Mouse (Mus musculus) E14TG2a.4 (cell line): ENCODE measurements around the gene Thtpa.
A peak's percentile ranks its signal among the peaks of the same experiment; 100 is the strongest.

Experiments
- H3K27me3 ChIP-seq: 2 replicates; pipeline ENCODE4 v1.6.1; 2014; ENCODE audit warnings: low read length, control low read depth; ENCODE audit not compliant: insufficient read depth
- H3K36me3 ChIP-seq: 2 replicates; pipeline ENCODE4 v1.6.1; 2014; ENCODE audit warnings: low read length, control low read depth; ENCODE audit not compliant: insufficient read depth
- H3K4me1 ChIP-seq: replicated peaks from 2 replicates; pipeline ENCODE4 v1.6.1; 2014; ENCODE audit warnings: low read depth, low read length, control low read depth
- H3K4me3 ChIP-seq: replicated peaks from 2 replicates; pipeline ENCODE4 v1.5.1; 2014; ENCODE audit warnings: mild to moderate bottlenecking, low read length
- H3K9me3 ChIP-seq: 2 replicates; pipeline ENCODE4 v1.6.1; 2014; ENCODE audit warnings: low read length, control low read depth
- CTCF ChIP-seq: conservative IDR thresholded peaks from 2 replicates; pipeline ENCODE4 v1.5.1; 2014; ENCODE audit warnings: low read length
- NANOG ChIP-seq: IDR thresholded peaks from 2 replicates; pipeline ENCODE4 v1.6.1; 2014; ENCODE audit warnings: borderline replicate concordance, low read length, mixed read lengths
- POU5F1 ChIP-seq: IDR thresholded peaks from 2 replicates; pipeline ENCODE4 v1.6.1; 2014; ENCODE audit warnings: low read length, borderline replicate concordance

Gene Thtpa

GRCm38 (mm10) chr14:55094704-55095231 lies at the start of gene Thtpa:
Thtpa (plus strand) TSS chr14:55094784.
- Histone ChIP-seq H3K27me3 (no peaks in the 10 kb centered on the region), H3K4me3 (peak within 1 kb of the TSS; percentile 87), H3K4me1 (peaks cover 82% of the 10 kb centered on the region), H3K9me3 (no peaks in the 10 kb centered on the region), H3K36me3 (peaks cover 32% of the 10 kb centered on the region)
- TF ChIP-seq NANOG (no peak), POU5F1 (no peak), CTCF (no peak)

- H3K4me3 ChIP-seq = peak overlapping the region; percentile 21; the same call in 1 of the 2 replicates
- no peaks in the 10 kb centered on the region for H3K9me3 ChIP-seq
- no peaks in the 10 kb centered on the region for H3K36me3 ChIP-seq
- H3K4me1 ChIP-seq = peaks cover 42% of the 10 kb centered on the region
- H3K27me3 ChIP-seq = no peaks in the 10 kb centered on the region
- TF ChIP-seq NANOG (peak; percentile 66), POU5F1 (peak; percentile 60; the same call in 1 of the 2 replicates), CTCF (no peak)
Measured at GRCm38 (mm10) chr14:55047971-55048531, 46.5 kb upstream of the Thtpa start.

GRCm38 (mm10) chr14:55052496-55052895 lies 42.1 kb upstream of the Thtpa start:
- TF ChIP-seq CTCF (no peak), POU5F1 (no peak), NANOG (no peak)
- H3K36me3 ChIP-seq = no peaks in the 10 kb centered on the region
- no peaks in the 10 kb centered on the region for H3K9me3 ChIP-seq

GRCm38 (mm10) chr14:55053050-55053449 lies 41.5 kb upstream of the Thtpa start:
- TF ChIP-seq NANOG = no peak
- TF ChIP-seq POU5F1 = no peak
- no peak for TF ChIP-seq CTCF
- H3K4me1 ChIP-seq = peaks cover 39% of the 10 kb centered on the region
- peaks cover 8% of the 10 kb centered on the region for H3K27me3 ChIP-seq
- no peaks in the 10 kb centered on the region for H3K9me3 ChIP-seq
- H3K36me3 ChIP-seq = no peaks in the 10 kb centered on the region
- H3K4me3 ChIP-seq = no peak overlapping the region

More at GRCm38 (mm10) chr14:55052496-55052895, 42.1 kb upstream of the Thtpa start:
- H3K4me1 ChIP-seq = peaks cover 44% of the 10 kb centered on the region
- no peak overlapping the region for H3K4me3 ChIP-seq
- H3K27me3 ChIP-seq = peaks cover 8% of the 10 kb centered on the region

- Histone ChIP-seq H3K4me3 (no peak overlapping the region), H3K36me3 (no peaks in the 10 kb centered on the region), H3K9me3 (no peaks in the 10 kb centered on the region), H3K4me1 (peaks cover 37% of the 10 kb centered on the region), H3K27me3 (peaks cover 8% of the 10 kb centered on the region)
- TF ChIP-seq CTCF (no peak), POU5F1 (no peak), NANOG (no peak)
Measured at GRCm38 (mm10) chr14:55053708-55054190, 40.8 kb upstream of the Thtpa start.

GRCm38 (mm10) chr14:55054191-55054749 lies 40.3 kb upstream of the Thtpa start:
- TF ChIP-seq CTCF (no peak), POU5F1 (no peak), NANOG (no peak)
- Histone ChIP-seq H3K4me1 (peaks cover 37% of the 10 kb centered on the region), H3K27me3 (peaks cover 8% of the 10 kb centered on the region), H3K36me3 (no peaks in the 10 kb centered on the region), H3K9me3 (no peaks in the 10 kb centered on the region), H3K4me3 (no peak overlapping the region)

- no peak for TF ChIP-seq CTCF
- no peak for TF ChIP-seq NANOG
- no peak for TF ChIP-seq POU5F1
- H3K27me3 ChIP-seq = peaks cover 8% of the 10 kb centered on the region
- H3K9me3 ChIP-seq = no peaks in the 10 kb centered on the region
- H3K36me3 ChIP-seq = no peaks in the 10 kb centered on the region
- no peak overlapping the region for H3K4me3 ChIP-seq
- H3K4me1 ChIP-seq = peaks cover 37% of the 10 kb centered on the region
Measured at GRCm38 (mm10) chr14:55055167-55055834, 39.3 kb upstream of the Thtpa start.

- Histone ChIP-seq H3K4me3 (no peak overlapping the region), H3K36me3 (peaks cover 25% of the 10 kb centered on the region), H3K9me3 (no peaks in the 10 kb centered on the region), H3K4me1 (peaks cover 67% of the 10 kb centered on the region), H3K27me3 (peaks cover 5% of the 10 kb centered on the region; the same call in 1 of the 2 replicates)
- TF ChIP-seq NANOG (no peak), CTCF (no peak), POU5F1 (no peak)
Measured at GRCm38 (mm10) chr14:55059009-55059408, 35.6 kb upstream of the Thtpa start.
